Mouse (Mus musculus): ENCODE results near the gene Gm15557.

DNA sequence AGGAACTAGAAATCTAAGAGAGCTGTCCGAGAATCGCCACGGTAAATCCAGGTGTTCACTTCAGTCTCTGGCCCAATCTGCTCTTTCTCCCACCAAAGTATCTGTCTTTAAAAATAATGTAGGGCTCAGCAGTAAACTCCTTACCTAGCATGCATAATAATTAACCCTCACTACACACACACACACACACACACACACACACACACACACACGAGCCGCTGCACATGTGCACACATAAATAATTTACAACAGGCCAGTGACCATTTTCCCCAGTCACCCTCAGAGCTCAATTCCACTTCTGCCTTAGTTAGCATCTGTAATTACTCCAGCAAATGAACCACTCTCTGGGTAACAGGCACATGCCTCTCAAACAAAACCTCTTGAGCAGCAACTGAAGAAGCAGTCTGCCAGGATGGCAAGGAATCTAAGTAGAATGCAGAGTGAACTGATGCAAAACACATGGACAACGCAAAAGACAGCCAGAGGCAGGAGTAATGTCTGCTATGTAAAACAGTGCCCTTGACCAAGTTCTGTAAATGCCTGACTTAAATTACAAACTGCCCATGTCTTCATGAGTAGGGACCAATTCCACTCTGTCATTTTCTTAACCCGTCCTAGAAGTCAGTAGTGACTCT, 11.7 kb upstream of the Gm15557 start:
- TF ChIP-seq CTCF (IDR thresholded peaks at IDR 0.05; ENCODE audit: insufficient read depth, low read depth, low read length) (no peak), POLR2A (IDR thresholded peaks at IDR 0.05; ENCODE audit: insufficient read depth, low read depth, low read length) (no peak)
